Mouse (Mus musculus): ENCODE measurements at regions not wholly inside any gene's neighbourhood (a gene's known extent, or its start where the extent isn't known, plus 50 kb on each side); places are given as distances from the start of the nearest gene placed in this dataset.

GRCm38 (mm10) chr19:32960196-32960947 is 203.1 kb downstream of the Pten start:
- in situ Hi-C loops (cut with MboI; ENCODE audit: low sequenced_read_pairs in 2 of 2, unreplicated experiment in 2 of 2) = no loop called here
- no peak for DNase-seq (ENCODE audit: low read depth, low spot score)

DNA sequence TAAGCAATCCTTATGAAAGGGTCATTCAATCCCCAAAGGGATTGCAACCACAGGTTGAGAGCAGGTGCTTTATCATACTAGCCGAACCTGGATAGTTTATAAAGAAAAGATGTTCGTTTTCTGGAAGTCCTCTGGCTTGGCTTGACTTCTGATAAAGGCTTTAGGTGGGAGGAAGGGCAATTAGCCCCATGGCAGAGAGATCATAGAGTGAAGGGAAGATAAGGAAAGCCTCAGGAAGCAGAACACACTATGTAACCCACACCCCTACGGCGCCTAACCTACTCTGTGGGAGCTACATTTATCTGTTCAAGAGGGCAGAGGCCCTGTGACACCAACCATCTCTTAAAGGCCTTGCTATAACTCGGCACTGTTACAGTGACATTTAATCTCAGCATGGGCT is 204.2 kb downstream of the Pten start:
- no peak overlapping the region for H3K9ac ChIP-seq (ENCODE audit: insufficient read depth, low read depth, low read length, poor library complexity, severe bottlenecking)
- H3K27ac ChIP-seq (ENCODE audit: insufficient read depth, low read depth, low read length, poor library complexity, severe bottlenecking) = no peak overlapping the region
- in situ Hi-C loops (cut with MboI; ENCODE audit: low sequenced_read_pairs in 2 of 2, unreplicated experiment in 2 of 2) = no loop called here
- TF ChIP-seq HCFC1 (IDR thresholded peaks at IDR 0.05; ENCODE audit: borderline replicate concordance, insufficient read depth, low read length) (no peak), MAFK (IDR thresholded peaks at IDR 0.05; ENCODE audit: insufficient read depth, low read depth, low read length) (no peak), CHD2 (IDR thresholded peaks at IDR 0.05; ENCODE audit: low read depth, low read length) (no peak), ZC3H11A (IDR thresholded peaks at IDR 0.05; ENCODE audit: borderline replicate concordance, low read depth, low read length) (no peak), ZNF384 (IDR thresholded peaks at IDR 0.05; ENCODE audit: low read depth, low read length) (no peak)
- H3K4me3 ChIP-seq (ENCODE audit: insufficient read depth in 1 of 2, low read depth in 1 of 2, low read length in 2 of 2, poor library complexity in 1 of 2, severe bottlenecking in 1 of 2) = no peak overlapping the region
- H3K4me1 ChIP-seq (ENCODE audit: control insufficient read depth in 2 of 2, insufficient read depth in 2 of 2, low read length in 2 of 2, poor library complexity in 1 of 2) = peaks cover 7 to 34% of the 10 kb centered on the region in 2 experiments
- no peaks in the 10 kb centered on the region for H3K36me3 ChIP-seq (ENCODE audit: control insufficient read depth, insufficient read depth, low read length, poor library complexity, severe bottlenecking)
- DNase-seq (ENCODE audit: low read depth, low spot score) = no peak
- no peaks in the 10 kb centered on the region for H3K9me3 ChIP-seq (ENCODE audit: control insufficient read depth, insufficient read depth, low read depth, low read length)

More at GRCm38 (mm10) chr19:32960196-32960947, 203.1 kb downstream of the Pten start:
- Histone ChIP-seq H3K36me3 (ENCODE audit: control insufficient read depth, insufficient read depth, low read length, poor library complexity, severe bottlenecking) (no peaks in the 10 kb centered on the region), H3K4me1 (ENCODE audit: control insufficient read depth in 2 of 2, insufficient read depth in 2 of 2, low read length in 2 of 2, poor library complexity in 1 of 2) (peaks cover 10 to 37% of the 10 kb centered on the region in 2 experiments), H3K27ac (ENCODE audit: insufficient read depth, low read depth, low read length, poor library complexity, severe bottlenecking) (0 out of 2 replicates have a peak overlapping the region, but pooled peaks have one; percentile 40), H3K9me3 (ENCODE audit: control insufficient read depth, insufficient read depth, low read depth, low read length) (no peaks in the 10 kb centered on the region), H3K4me3 (ENCODE audit: insufficient read depth in 1 of 2, low read depth in 1 of 2, low read length in 2 of 2, poor library complexity in 1 of 2, severe bottlenecking in 1 of 2) (peak overlapping the region; percentile 7 to 10; a peak in 1 of 4 replicates), H3K9ac (ENCODE audit: insufficient read depth, low read depth, low read length, poor library complexity, severe bottlenecking) (peak overlapping the region; percentile 18; the same call in 1 of the 2 replicates)
- no peak for TF ChIP-seq HCFC1 (IDR thresholded peaks at IDR 0.05; ENCODE audit: borderline replicate concordance, insufficient read depth, low read length)
- TF ChIP-seq MAFK (IDR thresholded peaks at IDR 0.05; ENCODE audit: insufficient read depth, low read depth, low read length) = no peak
- TF ChIP-seq CHD2 (IDR thresholded peaks at IDR 0.05; ENCODE audit: low read depth, low read length) = no peak
- TF ChIP-seq ZNF384 (IDR thresholded peaks at IDR 0.05; ENCODE audit: low read depth, low read length) = no peak
- TF ChIP-seq ZC3H11A (IDR thresholded peaks at IDR 0.05; ENCODE audit: borderline replicate concordance, low read depth, low read length) = no peak

- TF ChIP-seq HCFC1 (IDR thresholded peaks at IDR 0.05; ENCODE audit: borderline replicate concordance, insufficient read depth, low read length) (no peak), CHD2 (IDR thresholded peaks at IDR 0.05; ENCODE audit: low read depth, low read length) (peak; percentile 52; the same call in 1 of the 2 replicates)
- Histone ChIP-seq H3K36me3 (ENCODE audit: control insufficient read depth, insufficient read depth, low read length, poor library complexity, severe bottlenecking) (no peaks in the 10 kb centered on the region), H3K9ac (ENCODE audit: insufficient read depth, low read depth, low read length, poor library complexity, severe bottlenecking) (no peak overlapping the region), H3K4me3 (ENCODE audit: insufficient read depth in 1 of 2, low read depth in 1 of 2, low read length in 2 of 2, poor library complexity in 1 of 2, severe bottlenecking in 1 of 2) (no peak overlapping the region), H3K4me1 (ENCODE audit: control insufficient read depth in 2 of 2, insufficient read depth in 2 of 2, low read length in 2 of 2, poor library complexity in 1 of 2) (peaks cover 3 to 22% of the 10 kb centered on the region in 2 experiments), H3K9me3 (ENCODE audit: control insufficient read depth, insufficient read depth, low read depth, low read length) (no peaks in the 10 kb centered on the region), H3K27ac (ENCODE audit: insufficient read depth, low read depth, low read length, poor library complexity, severe bottlenecking) (no peak overlapping the region)
- DNase-seq (ENCODE audit: low read depth, low spot score) = peak; percentile 73
- in situ Hi-C loops (cut with MboI; ENCODE audit: low sequenced_read_pairs in 2 of 2, unreplicated experiment in 2 of 2) = no loop called here
Measured at GRCm38 (mm10) chr19:32963983-32964382, 206.7 kb downstream of the Pten start.

DNA sequence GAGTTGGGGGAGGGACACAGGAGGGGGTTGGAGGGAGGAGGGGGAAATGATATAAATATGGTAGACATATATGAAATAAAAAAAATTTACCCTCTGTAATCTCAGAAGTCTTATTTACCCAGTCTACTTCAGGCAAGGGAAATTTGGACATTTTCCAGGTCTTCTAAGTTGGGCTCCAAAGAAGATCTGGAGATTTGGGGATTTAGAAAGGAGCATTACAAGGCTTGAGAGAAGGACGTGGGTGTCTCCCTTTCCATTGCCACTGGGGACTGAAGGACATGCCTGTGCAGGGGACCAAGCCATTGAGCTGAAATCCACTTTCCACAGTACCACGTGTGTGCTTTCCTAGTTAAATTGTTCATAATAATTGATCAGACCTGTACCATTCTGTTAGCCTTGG is 208.2 kb downstream of the Pten start:
- Histone ChIP-seq H3K4me3 (ENCODE audit: insufficient read depth in 1 of 2, low read depth in 1 of 2, low read length in 2 of 2, poor library complexity in 1 of 2, severe bottlenecking in 1 of 2) (no peak overlapping the region), H3K9ac (ENCODE audit: insufficient read depth, low read depth, low read length, poor library complexity, severe bottlenecking) (no peak overlapping the region), H3K9me3 (ENCODE audit: control insufficient read depth, insufficient read depth, low read depth, low read length) (no peaks in the 10 kb centered on the region), H3K27ac (ENCODE audit: insufficient read depth, low read depth, low read length, poor library complexity, severe bottlenecking) (no peak overlapping the region), H3K36me3 (ENCODE audit: control insufficient read depth, insufficient read depth, low read length, poor library complexity, severe bottlenecking) (no peaks in the 10 kb centered on the region), H3K4me1 (ENCODE audit: control insufficient read depth in 2 of 2, insufficient read depth in 2 of 2, low read length in 2 of 2, poor library complexity in 1 of 2) (peaks cover 2 to 12% of the 10 kb centered on the region in 2 experiments; a peak in 3 of 4 replicates)
- in situ Hi-C loops (cut with MboI; ENCODE audit: low sequenced_read_pairs in 2 of 2, unreplicated experiment in 2 of 2) = no loop called here
- TF ChIP-seq ZNF384 (IDR thresholded peaks at IDR 0.05; ENCODE audit: low read depth, low read length) (no peak), HCFC1 (IDR thresholded peaks at IDR 0.05; ENCODE audit: borderline replicate concordance, insufficient read depth, low read length) (no peak), ZC3H11A (IDR thresholded peaks at IDR 0.05; ENCODE audit: borderline replicate concordance, low read depth, low read length) (no peak), CHD2 (IDR thresholded peaks at IDR 0.05; ENCODE audit: low read depth, low read length) (no peak), MAFK (IDR thresholded peaks at IDR 0.05; ENCODE audit: insufficient read depth, low read depth, low read length) (no peak)
- no peak for DNase-seq (ENCODE audit: low read depth, low spot score)

All from ES-E14 (cell line).